Mouse (Mus musculus) granulocyte monocyte progenitor cell, adult 5-6 weeks (primary cell): Measurements from ENCODE around the gene Ttn. TPM values are rescaled to one million over a fixed set of nuclear protein-coding genes. Genes with fewer than 3 reads are reported as not detected.

Source experiments
- ATAC-seq: replicated peaks from 2 replicates; pipeline ENCODE4 v1.8.0; 2016; ENCODE audit warnings: mild to moderate bottlenecking, moderate TSS enrichment, inconsistent platforms; ENCODE audit not compliant: poor library complexity, severe bottlenecking
- total RNA-seq, 2 experiments: library from RNA; stranded (forward) in 1 of 2; stranded (reverse) in 1 of 2; fragments of 200-712, 200-1000 nt in 1 of 2; fragments of >200 nt in 1 of 2; fragmentation: Nextera tagmentation in 1 of 2; gene quantifications; 2 replicates each; pipeline ENCODE4 v1.2.3; 2014 to 2017

The Ttn gene
- total RNA-seq, 2 experiments from 2014 or later: under 0.01 TPM; not detected in 1

GRCm38 (mm10) chr2:76966013-76966412 lies 16.3 kb downstream of the Ttn start:
- no peak for ATAC-seq

GRCm38 (mm10) chr2:76965542-76965941 lies 16.8 kb downstream of the Ttn start:
- no peak for ATAC-seq

GRCm38 (mm10) chr2:76962045-76962432 lies 20.3 kb downstream of the Ttn start:
- no peak for ATAC-seq

GRCm38 (mm10) chr2:76961420-76962044 lies 20.8 kb downstream of the Ttn start:
- no peak for ATAC-seq

- ATAC-seq: no peak
Observed at GRCm38 (mm10) chr2:76949774-76950173, 32.6 kb downstream of the Ttn start.

GRCm38 (mm10) chr2:76938515-76938914 lies 43.8 kb downstream of the Ttn start:
- ATAC-seq: no peak

- ATAC-seq: peak; percentile 85
Observed at GRCm38 (mm10) chr2:76929718-76930117, 52.6 kb downstream of the Ttn start.

- no peak for ATAC-seq
Observed at GRCm38 (mm10) chr2:76928816-76929215, 53.5 kb downstream of the Ttn start.

- ATAC-seq: no peak
Observed at GRCm38 (mm10) chr2:76928298-76928697, 54.0 kb downstream of the Ttn start.

GRCm38 (mm10) chr2:76926927-76927326 lies 55.4 kb downstream of the Ttn start:
- ATAC-seq: no peak; the same call in 1 of the 2 replicates

- ATAC-seq: no peak
Observed at GRCm38 (mm10) chr2:76914959-76915358, 67.4 kb downstream of the Ttn start.

GRCm38 (mm10) chr2:76908705-76909457 lies 73.5 kb downstream of the Ttn start:
- no peak for ATAC-seq

- no peak for ATAC-seq
Observed at GRCm38 (mm10) chr2:76903351-76903750, 79.0 kb downstream of the Ttn start.

GRCm38 (mm10) chr2:76901476-76902086 lies 80.8 kb downstream of the Ttn start:
- no peak for ATAC-seq

GRCm38 (mm10) chr2:76899886-76900285 lies 82.5 kb downstream of the Ttn start:
- no peak for ATAC-seq

- no peak for ATAC-seq
Observed at GRCm38 (mm10) chr2:76896990-76897389, 85.4 kb downstream of the Ttn start.

- ATAC-seq: no peak
Observed at GRCm38 (mm10) chr2:76895327-76895726, 87.0 kb downstream of the Ttn start.

GRCm38 (mm10) chr2:76888721-76889120 lies 93.6 kb downstream of the Ttn start:
- no peak for ATAC-seq

GRCm38 (mm10) chr2:76885855-76886254 lies 96.5 kb downstream of the Ttn start:
- ATAC-seq: no peak

GRCm38 (mm10) chr2:76881406-76881805 lies 100.9 kb downstream of the Ttn start:
- ATAC-seq: no peak

GRCm38 (mm10) chr2:76875587-76875986 lies 106.8 kb downstream of the Ttn start:
- ATAC-seq: no peak
